Mouse (Mus musculus) cerebellum, adult 18-20 months (tissue): ENCODE measurements around the gene Ophn1.

ENCODE experiments used
- DNase-seq, 2 experiments: peaks; one replicate each; pipeline ENCODE4 v3.0.0; 2021

Gene Ophn1

DNA sequence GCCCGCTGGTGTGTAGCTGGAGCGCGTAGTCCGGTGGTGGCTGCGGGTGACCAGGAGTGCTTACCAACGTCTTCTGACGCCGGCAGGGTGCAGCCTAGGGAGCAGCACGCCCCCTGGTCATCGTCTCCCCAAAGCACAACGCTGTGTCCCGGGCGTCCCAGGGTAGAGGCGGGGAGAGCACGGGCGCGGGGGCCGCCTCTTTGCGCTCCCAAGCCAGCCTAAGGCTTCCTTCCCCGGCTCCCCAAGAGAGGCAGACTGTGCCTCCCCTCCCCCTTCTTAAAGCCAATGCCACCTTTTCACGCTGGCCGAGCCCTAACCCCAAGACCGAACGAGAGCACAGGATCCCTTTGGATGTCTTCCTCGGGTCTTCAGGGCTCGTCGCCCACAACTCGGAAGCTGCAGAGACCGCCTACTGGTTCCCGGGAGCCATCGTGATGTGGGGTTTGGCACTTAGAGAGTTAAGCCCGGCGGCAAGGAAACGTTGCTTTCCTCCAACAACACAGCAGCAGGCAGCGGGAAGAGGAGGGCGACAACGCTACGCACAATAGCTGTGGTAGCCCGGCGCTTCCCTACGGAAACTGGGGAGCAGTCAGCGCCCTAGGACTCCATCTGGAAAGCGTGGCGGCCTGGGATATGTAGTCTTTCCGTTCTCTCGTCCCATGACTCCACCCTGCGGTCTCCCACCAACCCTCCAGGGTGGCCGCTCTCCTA, at the start of gene Ophn1:
TSS of gene Ophn1 (minus strand) at position 620 of the 711 bp plus-strand sequence.
- DNase-seq = peak; percentile 72 to 79

DNA sequence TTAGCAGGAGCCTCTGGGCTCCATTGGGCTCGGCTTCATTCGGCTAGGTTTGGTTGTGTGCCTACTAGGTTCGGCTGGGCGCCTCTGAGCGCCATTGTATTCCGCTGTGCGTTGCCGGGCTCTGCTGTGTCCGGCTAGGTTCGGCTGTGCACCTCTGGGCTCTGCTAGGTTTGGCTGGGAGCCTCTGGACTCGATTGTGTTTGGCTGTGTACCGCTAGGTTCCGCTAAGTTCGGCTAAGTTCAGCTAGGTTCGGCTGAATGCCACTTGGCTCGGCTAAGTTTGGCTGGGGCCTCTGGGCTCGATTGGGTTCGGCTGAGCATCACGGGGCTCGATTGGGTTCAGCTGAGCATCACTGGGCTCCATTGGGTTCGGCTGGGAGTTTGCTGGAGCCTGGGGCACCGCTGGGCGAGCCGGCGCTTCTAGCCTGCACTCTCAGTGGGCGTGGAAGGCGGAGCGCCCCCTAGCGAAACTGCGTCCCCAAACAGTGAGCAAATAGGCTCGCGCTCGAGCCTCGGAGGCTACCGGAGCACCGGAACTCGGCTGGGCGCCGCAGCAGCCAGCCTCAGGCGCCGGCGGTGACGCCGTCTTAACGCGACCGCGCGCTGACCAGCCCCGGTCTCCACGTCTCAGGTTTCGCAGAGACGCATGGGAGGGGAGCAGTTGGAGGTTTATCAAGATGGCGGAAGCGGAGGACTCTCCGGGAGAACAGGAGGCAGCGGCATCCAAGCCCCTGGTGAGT, 46.9 kb upstream of the Ophn1 start:
- DNase-seq = peak; percentile 92 to 94

DNA sequence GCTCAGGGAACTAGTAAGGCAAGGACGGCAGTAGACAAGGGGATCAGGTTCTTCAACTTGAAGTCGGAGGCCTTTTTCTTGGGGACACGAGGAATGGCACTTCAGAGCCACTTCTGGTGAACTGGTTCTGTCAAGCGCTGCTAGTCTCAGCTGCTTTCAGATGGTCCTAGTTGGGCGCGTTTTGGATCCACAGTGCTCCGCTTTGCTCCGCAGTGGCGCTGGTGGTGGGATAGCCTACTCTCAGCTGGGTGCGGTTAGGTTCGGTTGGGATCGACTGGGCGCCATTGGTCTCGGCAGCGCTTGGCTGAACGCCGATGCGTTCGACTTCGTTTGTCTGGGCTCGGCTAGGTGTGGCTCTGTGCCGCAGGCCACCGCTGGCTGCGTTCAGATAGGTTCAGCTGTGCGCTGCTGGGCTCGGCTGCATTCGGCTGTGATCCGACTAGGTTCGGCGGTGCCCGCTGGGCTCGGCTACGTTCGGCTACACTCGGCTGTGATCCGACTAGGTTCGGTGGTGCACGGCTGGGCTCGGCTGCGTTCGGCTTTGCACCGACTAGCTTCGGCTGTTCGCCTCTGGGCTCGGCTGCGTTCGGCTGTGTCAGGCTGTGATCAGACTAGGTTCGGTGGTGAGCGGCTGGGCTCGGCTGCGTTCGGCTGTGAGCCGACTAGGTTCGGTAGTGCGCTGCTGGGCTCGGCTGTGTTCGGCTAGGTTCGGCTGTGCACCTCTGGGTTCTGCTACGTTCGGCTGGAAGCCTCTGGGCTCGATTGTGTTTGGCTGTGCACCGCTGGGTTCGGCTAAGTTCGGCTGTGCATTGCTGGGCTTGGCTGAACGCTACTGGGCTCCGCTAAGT, 46.1 kb upstream of the Ophn1 start:
- peak; percentile 90 to 94 for DNase-seq

DNA sequence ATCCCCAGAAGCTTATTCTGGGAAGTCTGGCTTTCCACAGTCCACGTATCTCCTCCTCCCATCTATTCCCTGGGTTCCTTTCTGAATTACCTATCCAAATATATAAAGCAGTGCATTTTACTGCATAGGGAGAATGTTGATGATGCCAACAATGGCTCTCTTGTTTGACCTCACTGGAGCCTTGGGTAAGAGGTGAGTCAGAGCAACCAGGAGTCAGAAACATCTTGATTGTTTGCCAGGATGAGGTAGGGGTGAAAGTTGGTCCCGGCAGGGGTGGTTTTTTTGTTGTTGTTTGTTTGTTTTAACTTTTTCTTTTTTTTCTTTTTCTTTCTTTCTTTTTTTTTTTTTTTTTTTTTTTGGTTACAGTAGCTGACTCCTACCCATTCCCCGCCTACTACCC, 45.3 kb upstream of the Ophn1 start, which contains the start of gene Yipf6:
TSS of gene Yipf6 (plus strand) at position 216 of the 400 bp plus-strand sequence.
- DNase-seq = no peak

DNA sequence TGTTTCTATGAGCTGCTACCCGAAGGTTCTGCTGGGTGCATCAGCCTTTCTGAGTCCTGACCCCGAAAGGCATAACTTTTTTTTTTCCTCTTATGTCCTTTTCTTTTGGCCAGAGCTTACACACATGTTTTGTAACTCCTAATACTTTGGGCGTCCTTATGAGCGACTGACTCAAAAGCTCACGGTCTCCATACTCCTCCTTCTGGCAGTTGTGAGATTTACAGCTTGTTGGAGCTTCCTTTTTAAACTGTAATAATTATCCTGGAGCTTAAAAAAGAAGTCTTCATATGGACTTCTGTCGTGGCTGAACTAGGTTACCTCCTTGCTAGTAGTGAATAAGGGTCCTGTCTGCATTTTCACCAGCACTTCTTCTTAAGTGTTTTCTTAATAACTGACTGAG, 28.6 kb upstream of the Ophn1 start:
- peak; percentile 23 to 26 for DNase-seq

DNA sequence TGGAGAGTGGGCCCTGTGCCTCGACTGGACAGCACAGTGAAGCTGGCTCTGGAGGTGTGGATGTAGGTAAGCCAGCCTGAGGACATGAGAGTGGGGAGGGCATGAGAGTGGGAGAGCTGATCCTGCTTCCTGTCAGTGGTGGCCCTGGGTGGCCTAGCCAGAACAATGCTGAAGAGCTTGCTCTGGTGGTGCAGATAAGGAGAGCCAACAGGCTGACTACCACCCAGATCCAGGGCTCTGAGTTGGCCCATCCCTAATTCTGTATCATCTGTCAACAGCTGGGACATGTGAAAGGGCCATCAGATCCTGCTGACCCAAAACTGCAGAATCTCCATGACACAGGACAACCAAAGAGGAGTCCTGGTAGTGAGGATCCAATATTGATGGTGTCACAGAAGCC, 18.1 kb upstream of the Ophn1 start:
- no peak for DNase-seq

DNA sequence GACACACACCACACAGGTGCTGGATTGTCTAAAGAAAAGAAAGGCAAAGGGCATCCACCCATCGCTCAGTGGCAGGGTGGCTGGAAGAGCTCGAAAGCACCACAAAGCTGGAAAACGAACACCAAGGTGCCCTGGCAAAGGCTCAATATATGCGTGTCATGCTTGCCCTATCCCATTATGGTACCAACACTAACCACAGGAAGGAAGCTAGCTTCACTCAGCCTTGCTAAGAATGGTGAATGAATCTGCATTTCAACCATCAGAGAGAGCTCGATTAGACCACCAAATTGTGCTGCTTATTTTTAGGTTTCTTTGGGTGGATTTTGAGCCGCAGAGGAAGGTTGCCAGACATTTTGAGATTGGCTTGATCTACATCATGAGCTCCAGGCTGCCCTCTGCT, 13.4 kb upstream of the Ophn1 start:
- no peak for DNase-seq

DNA sequence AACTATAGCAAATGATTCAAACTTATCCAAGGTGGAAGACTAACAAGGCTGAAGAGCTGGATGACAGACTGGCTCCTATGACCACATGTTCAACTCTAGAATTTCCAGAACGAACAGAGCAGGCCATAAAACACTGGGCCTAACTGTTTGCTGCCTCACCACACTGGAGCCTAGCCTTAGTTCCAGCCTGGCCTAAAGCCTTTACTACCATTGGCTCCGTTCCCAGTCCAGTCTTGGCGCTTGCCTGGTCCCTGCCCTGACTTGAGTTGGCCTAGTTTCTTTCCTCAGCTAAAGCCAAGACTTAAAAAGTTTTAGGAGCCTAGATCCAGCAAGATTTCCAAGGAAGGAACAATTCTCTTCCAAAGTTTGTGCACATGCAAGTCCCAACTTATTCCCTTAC, 7.5 kb upstream of the Ophn1 start:
- DNase-seq = peak; percentile 37 to 43

DNA sequence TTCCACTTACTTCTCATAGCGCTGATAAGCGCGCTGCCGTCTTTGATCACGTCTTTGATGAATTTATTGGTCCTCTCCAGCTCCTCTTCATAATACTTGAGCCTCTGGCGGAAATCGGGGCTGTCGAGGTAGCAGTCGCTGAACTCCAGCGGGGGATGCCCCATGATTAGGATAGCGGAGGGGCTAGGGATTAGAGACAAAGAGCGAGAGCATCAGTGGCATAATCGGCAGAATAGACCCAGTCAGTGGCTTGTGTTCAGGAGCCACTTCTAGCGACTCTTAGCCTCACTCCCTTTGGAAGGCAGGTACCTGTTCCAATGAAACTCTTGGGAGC, 786 bp downstream of the Ophn1 start:
- no peak for DNase-seq

DNA sequence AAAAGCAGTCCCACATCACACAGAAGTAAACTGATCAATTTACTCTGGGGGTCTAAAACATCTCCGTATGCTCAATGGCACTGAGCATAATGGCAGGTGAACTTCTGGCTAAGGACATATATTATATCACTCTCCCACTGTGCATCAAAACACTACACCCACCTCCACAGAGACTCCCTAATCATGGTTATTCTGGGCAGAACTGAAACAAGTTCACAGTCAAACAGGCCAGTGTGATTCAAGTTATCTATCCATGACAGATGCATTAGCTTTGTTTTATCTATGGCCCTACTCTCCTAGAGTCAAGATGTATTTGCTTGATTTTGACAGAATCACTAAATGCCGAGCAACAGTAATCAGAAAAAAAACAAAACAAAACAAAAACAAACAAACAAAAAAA, 8.8 kb downstream of the Ophn1 start:
- no peak for DNase-seq

DNA sequence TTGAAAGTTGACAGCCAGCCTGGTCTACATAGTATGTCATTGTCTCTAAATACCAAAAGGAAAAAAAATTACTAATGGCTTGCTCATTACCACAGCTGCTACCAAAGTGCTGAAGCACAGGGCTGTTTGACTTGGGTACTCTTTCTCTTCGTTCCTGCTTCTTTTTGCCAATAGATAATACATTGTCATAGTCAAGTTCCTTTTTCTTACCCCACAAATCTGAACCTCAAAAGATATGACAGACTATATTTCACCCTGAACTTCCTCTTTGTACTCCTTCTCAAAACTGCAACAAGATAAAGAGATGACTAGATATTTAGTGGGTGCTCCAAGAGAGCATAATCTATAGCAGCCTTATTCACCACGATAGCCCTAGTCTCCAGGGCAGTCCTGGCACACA, 9.7 kb downstream of the Ophn1 start:
- no peak for DNase-seq

DNA sequence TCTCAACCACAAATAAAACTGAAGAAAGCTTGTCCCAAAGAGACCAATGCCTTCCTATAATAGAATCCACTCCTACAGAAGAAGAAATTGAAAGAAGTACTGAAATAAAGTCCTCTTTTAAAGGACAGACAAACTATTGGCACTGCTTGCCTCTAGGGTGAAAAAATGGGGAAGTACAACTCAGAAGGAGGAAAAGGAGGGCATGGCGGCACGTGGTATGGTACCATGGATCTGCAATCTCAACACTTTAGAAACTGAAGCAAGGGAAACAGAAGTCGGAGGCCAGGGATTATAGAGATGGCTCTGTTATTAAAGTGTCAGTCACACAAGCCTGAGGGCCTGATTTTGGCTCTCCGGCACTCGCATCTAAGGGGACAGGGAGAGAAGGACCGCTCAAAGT, 10.5 kb downstream of the Ophn1 start:
- DNase-seq = no peak

DNA sequence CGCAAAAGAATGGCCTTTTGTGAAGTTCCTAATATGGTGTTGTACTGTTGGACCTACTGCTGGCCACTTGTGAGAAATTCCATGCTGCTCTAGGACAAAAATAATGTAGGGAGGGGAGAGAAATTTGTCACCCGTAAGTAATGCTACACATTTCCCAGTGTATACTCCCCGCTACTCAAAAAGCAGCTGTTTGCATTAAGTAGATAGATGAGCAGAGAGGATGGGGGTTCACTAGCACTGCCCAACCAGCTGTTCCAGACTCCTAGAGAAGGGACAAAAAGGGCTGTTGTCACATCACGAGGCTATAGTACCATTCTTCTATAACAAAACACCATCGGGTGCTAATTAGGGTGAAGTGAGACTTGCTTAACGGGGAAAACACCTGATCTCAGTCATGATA, 15.7 kb downstream of the Ophn1 start:
- DNase-seq = no peak

DNA sequence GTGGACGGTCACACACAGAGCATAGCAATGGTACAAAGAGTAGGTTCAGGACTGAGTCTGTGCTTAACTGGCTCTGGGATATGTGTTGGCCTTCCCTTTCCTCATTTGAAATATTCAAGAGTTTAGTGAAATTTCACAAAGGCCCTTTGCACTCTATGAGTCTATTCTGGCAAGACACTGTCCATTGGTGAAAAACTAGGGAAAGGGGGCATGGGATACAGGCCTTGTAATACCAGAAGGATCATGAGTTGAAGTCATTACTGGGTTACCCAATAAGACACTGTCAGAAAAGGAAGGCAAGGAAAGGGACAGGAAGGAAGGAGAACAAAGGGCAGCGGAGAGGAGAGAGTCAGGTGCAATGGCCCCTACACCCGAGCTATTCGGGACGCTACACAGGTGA, 16.7 kb downstream of the Ophn1 start:
- no peak for DNase-seq

DNA sequence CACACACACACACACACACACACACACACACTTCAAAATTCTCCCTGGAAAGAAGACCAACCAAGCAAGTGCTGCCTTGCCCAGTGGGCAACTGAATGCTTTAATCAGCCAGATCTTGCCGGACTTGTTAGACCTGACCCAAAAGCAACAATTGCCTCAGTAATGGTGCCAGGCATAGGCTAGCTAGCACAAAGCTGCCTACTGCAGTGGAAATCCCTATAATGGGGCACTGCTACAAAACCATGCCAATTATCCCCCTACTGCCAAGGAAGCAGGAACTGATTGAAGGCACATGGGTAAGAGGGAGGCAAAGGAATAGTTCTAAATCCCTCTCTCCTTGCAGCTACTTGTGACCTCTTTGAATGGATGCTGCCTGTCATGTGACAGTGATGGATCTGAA, 18.8 kb downstream of the Ophn1 start:
- DNase-seq = no peak

DNA sequence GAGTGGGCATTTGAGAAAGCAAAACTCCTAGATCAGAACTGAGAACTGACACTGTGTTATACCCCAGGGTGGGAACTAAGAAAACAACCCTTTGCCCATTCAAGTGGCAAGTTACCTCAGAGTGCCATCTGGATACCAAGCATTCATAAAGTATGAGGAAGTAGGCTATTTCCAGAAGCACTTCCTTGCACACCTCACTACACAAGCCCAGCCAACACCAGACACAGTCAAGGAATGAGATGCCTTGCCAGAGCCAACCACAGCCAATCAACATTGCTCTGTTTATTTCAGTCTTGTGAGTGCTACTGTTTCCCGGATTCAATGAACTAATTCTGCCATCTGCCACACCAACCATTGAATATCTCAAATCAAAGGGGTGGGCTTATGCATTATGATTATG, 20.3 kb downstream of the Ophn1 start:
- DNase-seq = no peak

DNA sequence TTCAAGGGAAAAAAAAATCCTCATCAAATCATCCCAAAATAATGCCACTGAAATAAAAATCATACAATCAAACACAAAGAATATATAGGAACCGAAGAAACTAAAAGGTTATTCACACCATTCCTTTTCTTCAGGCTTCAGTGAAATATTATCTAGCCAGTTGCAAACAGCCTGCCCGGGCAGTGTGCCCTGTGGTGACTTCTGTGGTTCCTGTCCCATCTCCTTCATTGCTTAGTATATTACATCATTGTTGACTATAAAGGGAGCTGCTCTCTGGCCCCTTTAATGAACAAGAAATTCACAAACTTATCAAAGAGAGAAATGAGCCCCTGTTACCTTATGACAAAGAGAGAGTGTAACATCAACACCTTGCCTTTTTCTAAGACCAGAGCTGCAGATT, 21.1 kb downstream of the Ophn1 start:
- DNase-seq = no peak

DNA sequence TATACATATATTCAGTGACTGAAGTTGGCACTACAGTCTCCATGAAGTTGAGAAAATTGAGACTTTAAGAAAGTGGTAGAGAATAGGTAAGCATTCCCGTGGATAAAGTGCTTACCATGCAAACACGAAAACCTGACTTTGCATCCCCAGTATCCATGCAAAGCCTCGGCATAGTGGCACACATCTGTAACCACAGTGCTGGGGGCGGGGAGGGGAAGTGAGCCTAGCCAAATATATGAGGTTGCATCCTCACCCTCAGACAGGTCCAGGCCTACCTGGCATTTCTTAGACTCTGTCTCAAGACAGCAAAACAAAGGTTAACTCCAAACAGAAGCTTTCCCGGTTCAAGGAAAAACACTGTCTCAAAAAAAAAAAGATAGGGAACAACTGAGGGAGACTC, 21.7 kb downstream of the Ophn1 start:
- DNase-seq = no peak

DNA sequence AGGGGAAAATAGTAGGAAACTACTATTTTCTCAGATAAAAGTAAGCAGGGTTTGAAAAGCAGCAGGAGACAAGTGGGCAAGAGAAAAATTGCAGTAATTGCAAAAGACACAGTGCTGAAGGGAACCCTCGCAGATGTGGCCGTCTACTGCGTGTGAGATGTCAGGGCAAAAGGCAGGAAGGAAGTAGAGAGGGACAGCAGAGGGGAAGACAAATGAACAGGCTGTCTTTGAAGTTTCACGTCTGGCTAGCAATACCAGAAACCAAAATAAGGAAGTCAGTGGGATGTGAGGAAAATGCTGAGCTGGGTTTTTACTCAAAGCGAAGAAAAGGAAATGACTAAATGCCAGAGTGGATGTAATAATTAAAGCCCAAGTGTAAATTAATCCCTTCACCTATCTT, 30.7 kb downstream of the Ophn1 start:
- DNase-seq = no peak

DNA sequence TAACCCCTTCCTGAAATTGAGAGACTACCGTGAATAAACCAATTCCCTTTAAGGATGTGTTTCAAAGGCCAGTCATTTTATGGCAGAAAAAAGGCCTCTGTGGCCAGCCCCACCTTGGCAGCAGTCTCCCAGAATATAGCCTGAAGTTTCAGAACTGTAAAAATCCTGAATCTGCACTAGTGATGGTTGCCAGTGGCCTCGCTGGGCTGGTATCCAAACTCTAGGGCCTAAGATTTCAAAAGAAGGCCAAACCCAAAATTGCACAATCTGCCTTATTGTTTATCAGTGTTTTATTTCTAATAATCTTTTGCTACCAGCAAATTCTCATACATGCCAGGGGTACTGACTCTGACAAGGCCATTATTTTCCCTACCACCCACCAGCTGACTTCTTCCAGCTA, 34.8 kb downstream of the Ophn1 start:
- no peak for DNase-seq

DNA sequence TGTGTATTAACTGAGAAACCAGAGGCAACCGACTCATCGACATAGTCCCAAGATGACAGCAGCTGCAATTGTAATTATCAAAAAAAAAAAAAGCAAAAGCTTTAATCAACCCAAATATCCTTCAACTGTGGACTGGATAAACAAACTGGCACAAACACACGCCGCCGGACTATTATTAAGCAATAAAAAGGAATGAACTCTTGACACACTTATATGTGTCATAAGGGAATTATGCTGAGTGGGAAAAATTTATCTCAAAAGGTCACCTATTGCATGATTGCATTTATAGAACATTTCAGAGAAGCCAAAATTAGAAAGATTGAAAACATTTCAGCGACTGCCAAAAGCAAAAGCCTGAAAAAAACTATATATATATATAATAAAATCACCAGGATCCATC, 40.0 kb downstream of the Ophn1 start:
- no peak for DNase-seq

DNA sequence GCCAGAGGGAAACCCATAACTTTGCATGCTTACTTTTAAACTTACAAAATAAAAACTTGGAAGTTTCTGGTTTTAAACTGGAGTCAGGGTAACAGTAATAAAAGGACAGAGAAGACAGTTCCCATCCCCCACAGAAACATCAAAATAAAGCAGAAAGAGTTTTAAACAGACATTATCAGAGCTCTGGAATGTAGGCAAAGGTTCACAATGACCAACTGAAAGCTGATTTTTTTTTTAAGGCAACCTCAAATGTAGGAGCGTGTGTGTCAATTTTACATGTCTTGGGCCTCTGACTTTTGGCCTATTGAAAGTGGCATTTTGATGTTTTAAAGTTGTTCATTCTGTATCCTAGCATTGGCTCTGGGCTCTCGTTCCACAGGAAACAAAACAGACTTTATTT, 49.2 kb downstream of the Ophn1 start:
- no peak for DNase-seq

DNA sequence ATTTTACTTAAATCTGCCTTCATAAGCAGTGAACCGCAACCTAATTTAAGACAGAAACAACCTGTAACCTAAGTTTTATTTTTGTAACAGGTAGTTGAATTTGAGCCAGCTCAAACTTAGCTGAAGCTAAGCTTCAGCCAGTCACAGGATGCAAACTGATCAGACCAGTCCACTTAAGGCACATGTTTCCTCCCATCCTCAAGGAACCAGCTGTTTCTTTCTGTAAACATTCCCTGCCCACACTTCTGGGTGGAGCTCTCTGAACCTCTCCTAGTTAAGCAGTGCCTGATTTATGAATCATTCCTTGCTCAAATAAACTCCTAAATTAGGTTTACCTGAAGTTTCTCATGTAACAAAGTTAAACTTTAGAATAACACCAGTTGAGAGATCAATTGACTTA, 54.8 kb downstream of the Ophn1 start:
- no peak for DNase-seq

DNA sequence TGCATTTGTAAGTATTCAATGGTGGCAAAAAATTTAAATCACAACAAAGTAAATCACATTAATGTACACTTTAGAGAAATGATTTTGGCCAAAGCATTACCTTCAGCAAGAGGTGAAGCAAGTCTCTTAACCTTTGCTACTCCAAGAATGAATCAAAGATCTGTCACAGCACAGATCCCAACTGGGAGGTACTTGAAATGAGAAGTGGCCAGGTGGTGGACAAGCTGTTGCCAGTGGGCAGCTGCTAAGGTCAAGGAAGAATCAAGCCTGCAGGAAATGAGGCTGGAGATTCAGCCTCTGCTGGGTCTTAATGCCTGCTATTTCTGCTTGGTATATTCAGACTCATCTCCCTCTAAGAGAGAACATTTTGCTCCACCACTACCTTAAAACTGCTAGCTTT, 87.0 kb downstream of the Ophn1 start:
- DNase-seq = peak; percentile 13 to 25
